Mouse (Mus musculus) E14TG2a.4 (cell line): ENCODE data around the gene Fnip1.

Experiments used
- CTCF ChIP-seq: conservative IDR thresholded peaks from 2 replicates; pipeline ENCODE4 v1.5.1; 2014; ENCODE audit warnings: low read length
- POU5F1 ChIP-seq: IDR thresholded peaks from 2 replicates; pipeline ENCODE4 v1.6.1; 2014; ENCODE audit warnings: low read length, borderline replicate concordance

- TF ChIP-seq CTCF (no peak), POU5F1 (no peak)
Observed at GRCm38 (mm10) chr11:54540328-54540727, 102.3 kb downstream of the Fnip1 start.
